Mouse (Mus musculus): Measurements from ENCODE around the gene Dbil5. TPM values are rescaled to one million over a fixed set of nuclear protein-coding genes. Genes with fewer than 3 reads are reported as not detected.

Dbil5 gene
- total RNA-seq, 2 experiments from 2014 or later = not detected

Other genes with a start within 250 kb of the Dbil5 start
- gene 1700016K19Rik, start 217.7 kb upstream of the Dbil5 start, total RNA-seq (2015) = not detected in 2 replicates
- not detected in 2 replicates for gene 1700016K19Rik, start 217.7 kb upstream of the Dbil5 start, total RNA-seq (2017)
- 34.6 and 37.5 TPM in 2 replicates for gene Rflnb, start 189.8 kb upstream of the Dbil5 start, total RNA-seq (2015)
- 45.7 and 54.6 TPM in 2 replicates for gene Rflnb, start 189.8 kb upstream of the Dbil5 start, total RNA-seq (2017)
- gene Vps53, start 38.0 kb upstream of the Dbil5 start, total RNA-seq (2015) = 22.2 and 30.5 TPM in 2 replicates
- gene Vps53, start 38.0 kb upstream of the Dbil5 start, total RNA-seq (2017) = 31.5 and 32.8 TPM in 2 replicates
- gene Fam57a, start 37.9 kb upstream of the Dbil5 start, total RNA-seq (2015) = 2.1 and 2.4 TPM in 2 replicates
- 1.8 and 1.9 TPM in 2 replicates for gene Fam57a, start 37.9 kb upstream of the Dbil5 start, total RNA-seq (2017)
- 2.1 and 6.1 TPM in 2 replicates for gene Gemin4, start 56 bp downstream of the Dbil5 start, total RNA-seq (2015)
- 2.9 and 6.0 TPM in 2 replicates for gene Gemin4, start 56 bp downstream of the Dbil5 start, total RNA-seq (2017)
- 4.5 and 5.9 TPM in 2 replicates for gene Mrm3, start 26.1 kb downstream of the Dbil5 start, total RNA-seq (2015)
- 7.5 and 8.6 TPM in 2 replicates for gene Mrm3, start 26.1 kb downstream of the Dbil5 start, total RNA-seq (2017)
- 41.2 and 63.4 TPM in 2 replicates for gene Glod4, start 26.1 kb downstream of the Dbil5 start, total RNA-seq (2015)
- gene Glod4, start 26.1 kb downstream of the Dbil5 start, total RNA-seq (2017) = 89.6 and 159 TPM in 2 replicates
- gene Nxn, start 181.5 kb downstream of the Dbil5 start, total RNA-seq (2015) = 9.4 and 15.1 TPM in 2 replicates
- gene Nxn, start 181.5 kb downstream of the Dbil5 start, total RNA-seq (2017) = 8.7 and 12.3 TPM in 2 replicates
- gene Timm22, start 189.3 kb downstream of the Dbil5 start, total RNA-seq (2015) = 10.5 and 11.0 TPM in 2 replicates
- 6.5 and 10.3 TPM in 2 replicates for gene Timm22, start 189.3 kb downstream of the Dbil5 start, total RNA-seq (2017)